Mouse (Mus musculus): ENCODE results near the gene Prn.

Gene Prn

GRCm38 (mm10) chr2:131907311-131907710 is 2.4 kb upstream of the Prn start:
- DNase-seq: no peak

- DNase-seq: no peak
Measured at GRCm38 (mm10) chr2:131908351-131908861, 1.4 kb upstream of the Prn start.

DNA sequence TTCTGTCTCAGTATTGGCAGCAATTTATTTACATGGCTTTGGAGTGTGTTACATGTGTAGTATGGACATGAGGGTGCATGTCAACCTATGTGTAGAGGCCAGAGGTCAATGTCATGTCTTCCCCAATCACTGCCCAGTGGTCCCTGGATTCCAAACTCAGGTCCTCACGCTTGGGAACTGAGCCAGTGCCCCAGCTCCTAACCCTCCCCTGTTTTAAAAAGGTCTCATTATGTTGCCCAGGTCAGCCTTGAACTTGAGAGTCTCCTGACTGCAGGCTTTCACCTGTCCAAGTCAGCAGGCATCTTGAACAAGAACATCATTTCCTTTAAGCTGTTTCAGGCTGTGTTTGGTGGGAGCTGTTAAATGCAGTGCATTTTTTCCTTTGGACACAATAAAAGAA is 851 bp upstream of the Prn start:
- DNase-seq: no peak

DNA sequence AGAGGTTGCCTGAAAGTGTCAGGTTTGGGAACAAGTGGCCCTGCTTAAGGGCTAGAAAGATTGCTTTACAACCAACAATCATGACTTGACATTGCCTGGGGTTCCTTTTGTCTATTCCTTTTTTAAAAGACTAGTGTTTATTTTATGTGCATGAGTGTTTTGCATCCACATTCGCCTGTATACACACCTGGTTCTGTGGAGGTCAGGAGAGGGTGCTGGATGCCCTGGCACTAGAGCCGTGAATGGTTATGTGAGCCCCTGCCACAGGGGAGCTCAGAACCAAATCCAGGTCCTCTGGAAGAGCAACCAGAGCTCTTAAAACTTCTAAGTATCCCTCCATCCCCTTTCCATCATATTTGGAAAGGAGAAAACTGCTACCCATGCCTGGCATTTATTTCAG is 1.1 kb downstream of the Prn start:
- no peak for DNase-seq

DNA sequence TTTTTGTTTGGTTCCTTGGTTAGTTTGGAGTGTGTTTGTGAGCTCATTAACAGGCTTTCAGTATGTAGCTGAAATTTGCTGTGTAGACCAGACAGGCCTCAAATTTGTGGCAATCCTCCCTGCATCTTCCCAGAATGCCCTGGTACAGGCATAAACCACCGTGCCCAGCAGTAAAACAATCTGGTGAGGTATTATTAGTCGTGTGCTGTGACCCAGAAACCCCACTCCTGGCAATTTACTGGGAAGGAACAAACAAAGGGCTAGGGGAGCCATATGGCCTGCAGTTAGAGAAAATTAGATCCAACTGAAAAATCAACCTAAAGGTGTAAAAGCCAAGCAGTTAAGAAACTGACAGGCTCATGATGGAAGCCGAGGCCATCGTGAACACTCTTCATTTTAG is 1.6 kb downstream of the Prn start:
- no peak for DNase-seq

DNA sequence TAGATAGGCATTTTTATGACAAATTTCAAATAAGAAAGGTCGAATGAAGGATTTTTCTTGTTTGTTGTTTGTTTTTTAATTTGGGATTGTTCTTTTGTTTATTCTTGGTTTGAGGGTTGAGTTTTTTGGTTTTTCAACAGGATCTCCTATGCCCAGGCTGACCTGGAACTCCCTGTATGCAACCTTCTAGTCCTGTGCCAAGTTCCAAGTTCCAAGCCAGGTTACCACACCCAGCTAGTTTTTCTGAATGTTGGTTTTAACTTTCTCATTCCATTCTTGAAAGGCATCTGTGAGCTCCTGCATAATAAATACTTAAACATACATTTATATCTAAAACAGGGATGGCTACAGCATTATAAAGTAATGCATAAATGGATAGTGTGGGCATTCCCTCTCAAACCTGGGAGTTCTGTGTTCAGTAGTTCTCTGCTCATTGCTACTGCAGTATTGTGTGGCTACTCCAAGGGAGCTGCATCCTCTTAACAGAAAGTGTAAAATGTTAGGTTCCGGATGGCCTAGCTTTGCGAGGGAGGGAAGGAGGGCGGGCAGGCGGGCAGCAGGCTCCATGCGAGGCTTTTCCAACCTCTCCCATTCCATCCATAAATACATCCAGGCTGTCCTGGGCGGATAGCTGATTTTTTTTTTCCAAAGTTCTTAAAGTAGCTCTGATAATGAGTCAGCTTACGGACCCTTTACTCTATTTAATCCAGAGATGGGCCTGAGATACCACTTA is 2.9 kb downstream of the Prn start:
- DNase-seq: no peak

- no peak for DNase-seq
Measured at GRCm38 (mm10) chr2:131932275-131932902, 22.6 kb downstream of the Prn start.

DNA sequence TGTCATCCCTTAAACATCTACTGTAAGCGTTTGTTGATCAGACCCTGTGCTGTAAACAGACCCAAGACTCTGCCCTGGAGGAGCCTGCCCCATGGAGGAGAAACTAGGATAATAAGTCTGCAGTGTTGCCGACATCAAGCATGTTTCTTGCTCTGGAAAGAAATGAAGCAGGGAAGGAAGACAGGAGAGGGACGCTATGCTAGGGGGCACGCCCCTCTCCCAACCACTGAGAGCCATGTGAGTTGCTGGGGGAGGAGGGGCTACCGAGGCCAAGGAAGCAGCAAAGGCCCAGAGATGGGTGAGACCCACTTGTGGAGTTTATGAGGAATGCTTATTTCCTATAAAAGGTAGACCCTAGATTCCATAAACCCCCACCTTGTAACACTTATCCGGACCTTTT is 23.3 kb downstream of the Prn start:
- no peak for DNase-seq

DNA sequence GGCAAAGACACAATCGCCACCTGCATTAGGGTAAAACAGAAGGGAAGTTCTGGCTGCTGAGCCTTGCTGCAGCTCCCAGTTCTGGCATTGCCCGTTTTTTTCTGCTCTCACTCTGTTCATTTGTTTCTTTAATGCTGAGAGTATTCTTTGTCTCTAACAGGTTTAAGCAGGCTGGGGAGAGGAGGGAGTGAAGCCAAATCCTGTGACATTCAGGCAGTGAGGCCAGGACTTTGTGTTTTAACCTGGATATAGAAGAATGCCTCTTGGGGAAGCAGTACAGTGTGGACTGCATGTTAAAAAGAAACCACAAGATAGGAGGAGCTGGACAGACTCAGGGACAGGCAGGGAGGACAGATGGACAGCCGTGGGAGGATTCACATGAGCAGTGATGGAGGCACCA is 23.8 kb downstream of the Prn start:
- no peak for DNase-seq

- DNase-seq: no peak
Measured at GRCm38 (mm10) chr2:131934243-131934642, 24.5 kb downstream of the Prn start.

DNA sequence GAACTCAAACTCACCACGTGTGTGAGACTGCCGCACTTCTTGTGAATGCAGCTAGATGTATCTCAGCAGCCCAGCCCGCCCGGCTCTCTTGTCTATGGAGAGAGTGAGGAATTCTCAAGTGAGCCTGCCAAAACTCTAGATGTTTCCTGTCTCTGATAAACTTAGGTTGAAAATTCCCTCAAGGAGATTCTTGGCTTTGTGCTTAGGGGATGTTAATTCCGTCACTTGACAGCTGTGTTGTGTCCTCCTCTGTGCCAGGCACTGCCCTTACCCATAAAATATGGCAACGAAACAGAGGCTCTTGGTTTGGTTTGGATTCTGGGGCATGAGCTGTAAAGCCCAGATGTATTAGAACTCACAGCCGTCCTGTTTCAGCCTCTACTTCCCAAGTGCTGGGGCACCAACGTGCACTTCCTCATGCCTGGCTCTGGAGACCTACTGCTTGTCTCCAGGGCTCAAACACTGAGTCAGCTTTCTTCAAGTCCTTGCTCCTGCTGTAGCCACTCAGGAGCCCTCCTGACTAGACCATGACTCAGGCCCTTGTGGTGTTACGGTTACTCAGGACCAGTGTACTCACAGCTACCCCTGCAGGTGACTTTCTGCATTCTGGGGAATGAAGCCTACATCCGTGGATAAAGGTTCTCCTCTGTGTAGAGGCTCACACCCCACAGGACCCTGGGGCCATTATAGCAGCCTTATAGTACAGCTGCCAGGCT is 25.8 kb downstream of the Prn start:
- DNase-seq: peak; percentile 82

GRCm38 (mm10) chr2:131936410-131936809 is 26.7 kb downstream of the Prn start:
- no peak for DNase-seq

DNA sequence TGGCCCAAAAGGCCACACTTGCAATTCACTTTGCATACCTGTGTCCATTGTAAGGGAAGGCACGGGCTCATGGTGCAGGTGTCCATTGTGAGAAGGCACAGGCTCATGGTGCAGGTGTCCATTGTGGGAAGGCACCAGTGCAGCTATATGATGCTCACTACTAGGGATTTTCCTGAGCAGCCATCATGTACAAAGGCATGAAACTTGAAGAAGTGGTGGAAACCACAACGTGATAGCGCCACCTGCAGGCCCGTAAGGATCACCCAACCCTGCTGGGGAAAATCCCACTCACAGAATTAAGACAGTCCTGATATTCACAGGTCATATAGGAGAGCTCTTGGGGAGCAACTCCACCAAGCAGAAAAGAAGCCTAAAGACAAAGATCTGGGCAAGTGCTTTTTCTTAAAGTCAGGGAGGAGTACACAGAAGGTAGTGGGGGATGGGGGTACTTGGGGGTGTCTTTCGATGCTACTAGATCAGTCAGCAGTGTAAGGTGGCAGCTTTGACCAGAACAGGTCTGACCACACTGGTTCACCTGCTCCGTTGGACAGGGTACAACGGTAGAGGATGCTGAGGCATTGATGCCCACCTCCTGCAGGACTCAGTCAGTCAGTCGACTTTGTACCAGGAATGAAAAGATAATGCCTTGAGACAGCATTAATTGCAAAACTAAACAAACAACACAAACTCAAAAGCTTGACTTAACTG is 29.8 kb downstream of the Prn start:
- DNase-seq: peak; percentile 68

DNA sequence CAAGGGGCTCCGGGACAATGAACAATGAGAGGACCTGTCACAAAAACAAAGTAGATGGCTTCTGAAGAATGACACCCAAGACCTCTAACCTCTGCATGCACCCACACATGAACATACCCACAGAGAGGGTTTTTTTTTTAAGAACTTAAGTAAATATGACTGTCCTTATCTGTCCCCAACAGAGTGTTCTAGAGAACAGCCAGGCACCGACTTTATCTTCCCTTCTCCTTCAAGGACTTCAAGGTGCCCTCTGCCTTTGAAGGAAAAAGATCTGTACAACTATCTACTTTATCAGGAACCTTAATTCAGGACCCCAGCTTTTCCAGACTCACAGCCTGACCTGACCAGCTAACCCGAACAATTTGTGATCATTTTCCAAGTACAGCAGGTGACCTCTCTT is 30.7 kb downstream of the Prn start:
- no peak for DNase-seq

GRCm38 (mm10) chr2:131941501-131941900 is 31.7 kb downstream of the Prn start:
- no peak for DNase-seq

DNA sequence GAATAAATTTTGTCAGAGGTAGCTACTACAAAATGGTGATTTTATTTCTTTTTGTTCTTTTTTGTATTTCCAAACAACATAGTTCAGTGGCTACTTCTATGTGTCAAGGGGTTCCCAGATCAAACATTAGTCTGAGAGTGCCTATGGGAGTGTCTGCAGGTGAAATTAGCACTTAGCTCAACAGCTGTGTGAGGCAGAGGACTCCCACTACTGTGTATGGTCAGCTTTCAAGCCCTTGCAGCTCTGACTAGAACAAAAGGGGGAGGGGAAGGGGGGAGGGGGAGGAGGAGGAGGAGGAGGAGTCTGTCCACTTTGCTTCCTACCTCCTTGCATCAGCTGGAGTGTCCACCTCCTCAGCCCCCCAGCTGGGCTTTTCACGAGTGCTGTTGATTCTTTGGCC is 34.6 kb downstream of the Prn start:
- DNase-seq: no peak

DNA sequence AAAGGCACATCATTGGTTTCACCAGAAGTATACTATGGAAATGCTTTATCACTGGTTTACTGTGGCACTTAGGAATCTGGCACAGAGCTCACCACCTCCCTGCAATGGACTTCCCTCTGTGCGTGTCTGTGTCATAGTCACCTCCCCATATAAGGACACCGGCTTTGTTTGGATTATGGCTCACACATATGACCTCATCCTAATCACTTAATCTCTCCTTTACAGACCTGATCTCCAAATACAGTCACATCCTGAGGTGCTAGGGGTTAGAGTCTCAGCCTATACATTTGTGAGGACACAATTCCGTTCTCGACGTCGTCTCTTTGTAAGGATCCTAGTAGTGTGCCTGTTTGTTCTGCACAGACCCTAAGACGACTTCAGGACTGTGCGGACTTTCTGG is 35.5 kb downstream of the Prn start:
- no peak for DNase-seq

GRCm38 (mm10) chr2:131945765-131946164 is 36.0 kb downstream of the Prn start:
- no peak for DNase-seq

GRCm38 (mm10) chr2:131946351-131946750 is 36.6 kb downstream of the Prn start:
- DNase-seq: no peak

DNA sequence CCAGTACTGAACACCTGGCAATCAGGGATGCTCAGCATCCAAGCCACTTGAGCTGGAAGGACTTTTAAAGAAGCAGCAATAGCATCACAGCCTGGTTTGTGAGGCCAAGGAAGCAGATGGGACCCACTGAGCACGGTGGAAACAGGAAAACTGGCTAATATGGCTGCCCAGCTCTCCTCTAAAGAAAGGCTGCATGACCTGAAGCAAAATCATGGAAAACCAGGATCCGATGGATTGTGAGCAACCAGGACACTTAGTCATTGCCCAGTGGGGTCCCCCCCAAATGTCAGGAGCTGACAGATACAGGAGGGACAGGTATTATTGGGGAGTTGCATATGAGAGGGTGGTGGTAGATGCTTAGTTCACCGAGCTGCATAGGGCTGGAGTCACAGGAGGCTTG is 38.4 kb downstream of the Prn start:
- DNase-seq: no peak

DNA sequence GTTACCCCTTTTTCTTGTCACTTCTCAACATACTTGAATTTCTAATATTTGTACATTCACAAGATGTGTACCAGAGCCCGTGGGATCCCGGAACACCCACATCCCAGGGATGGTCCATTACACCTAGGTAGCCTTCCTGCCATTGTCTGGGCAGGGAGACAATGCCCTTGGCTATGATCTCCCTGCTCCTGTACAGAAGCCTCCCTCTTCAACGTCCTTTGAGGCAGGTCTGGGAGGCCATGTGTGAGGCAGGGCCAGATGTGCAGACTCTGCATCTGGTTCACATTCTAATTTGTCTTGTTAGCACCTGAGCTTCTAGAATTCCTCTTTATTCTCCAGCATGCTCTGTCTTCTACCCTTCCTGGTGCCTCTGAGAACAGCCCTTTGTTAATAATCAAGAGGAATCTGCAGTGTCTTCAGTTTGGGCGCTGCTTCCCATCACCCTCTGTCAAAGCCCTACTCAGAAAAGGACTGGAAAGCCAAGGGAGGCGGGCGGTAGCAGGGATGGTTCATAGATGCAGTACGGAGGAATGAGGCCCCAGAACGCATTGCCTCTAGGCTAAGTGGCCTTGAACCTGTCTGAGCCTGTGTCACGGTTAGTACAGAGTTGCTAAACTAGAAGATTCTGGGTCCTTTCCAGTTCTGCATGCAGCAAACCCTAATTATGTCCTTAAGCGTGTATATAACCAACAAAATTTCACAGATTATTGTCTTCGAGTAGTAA is 39.3 kb downstream of the Prn start:
- DNase-seq: no peak

DNA sequence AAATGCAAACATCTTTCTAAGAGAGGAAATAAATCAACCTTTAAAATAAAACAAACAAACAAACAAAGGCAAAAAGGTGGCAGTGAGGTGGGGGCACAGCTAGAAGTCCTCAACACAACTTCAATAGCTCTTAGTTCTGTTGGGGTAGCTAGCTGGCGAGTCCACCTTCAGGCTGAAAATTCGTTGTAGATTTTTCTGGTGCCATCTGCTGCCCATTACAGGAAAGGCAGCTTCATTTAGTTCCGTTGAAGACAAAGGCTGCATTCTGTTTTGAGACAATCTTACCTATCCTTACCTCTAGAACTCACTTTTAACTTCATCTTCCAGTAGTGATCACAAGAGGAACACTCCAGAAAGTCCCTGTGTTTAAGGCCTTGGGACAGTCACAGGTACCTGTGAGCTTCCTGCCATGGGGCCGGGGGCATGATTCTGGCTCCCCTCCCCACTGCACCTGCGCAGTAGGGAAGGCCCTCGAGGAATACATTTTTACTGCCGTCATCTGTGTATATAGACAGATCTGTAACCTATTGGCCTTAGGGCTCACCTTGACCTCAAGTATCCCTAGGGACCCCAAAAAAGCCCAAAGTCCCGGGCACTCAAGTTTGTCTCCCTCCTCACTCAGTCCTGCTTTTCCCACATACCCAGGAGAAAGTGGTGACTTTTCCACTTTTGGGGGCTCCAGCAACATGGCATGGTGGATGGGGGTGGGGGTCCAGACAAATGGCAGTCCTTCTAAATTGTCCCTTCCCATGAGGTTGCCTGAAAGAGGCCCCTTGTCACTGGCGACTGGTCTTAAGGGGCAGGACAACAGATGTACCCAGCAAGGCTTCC is 40.2 kb downstream of the Prn start:
- DNase-seq: peak; percentile 78

Data from lung, postnatal 36 days (tissue).